Mouse (Mus musculus): ENCODE measurements around the gene Igsf3. TPM values are rescaled to one million over a fixed set of nuclear protein-coding genes. Genes with fewer than 3 reads are reported as not detected.

The Igsf3 gene
- total and polyA plus RNA-seq, 3 experiments = 0.54 to 1.0 (median 0.59) TPM

GRCm38 (mm10) chr3:101447239-101447638, 70.4 kb downstream of the Igsf3 start:
- Histone ChIP-seq H3K9me3 (replicated peaks; ENCODE audit: low read length) (no peaks in the 10 kb centered on the region), H3K27me3 (replicated peaks) (no peaks in the 10 kb centered on the region), H3K27ac (ENCODE audit: insufficient read depth, low read depth) (no peak overlapping the region), H3K79me2 (replicated peaks; ENCODE audit: control insufficient read depth, extremely low read depth, insufficient read depth, poor library complexity, severe bottlenecking) (no peaks in the 10 kb centered on the region), H3K9ac (ENCODE audit: insufficient read depth, low read depth) (no peak overlapping the region), H3K36me3 (replicated peaks in 1 of 2; ENCODE audit: control insufficient read depth in 1 of 2, insufficient read depth in 1 of 2, low read length in 1 of 2) (peaks cover 0 to 5% of the 10 kb centered on the region in 2 experiments), H3K4me1 (ENCODE audit: control insufficient read depth in 1 of 2, insufficient read depth in 2 of 2) (peaks cover 0 to 7% of the 10 kb centered on the region in 2 experiments; a peak in 2 of 4 replicates), H3K4me2 (ENCODE audit: insufficient read depth, low read depth, poor library complexity, severe bottlenecking) (no peak overlapping the region), H3K4me3 (replicated peaks in 1 of 3; ENCODE audit: low read depth in 2 of 3, low read length in 2 of 3, poor library complexity in 1 of 3) (no peak overlapping the region)
- no peak for DNase-seq (ENCODE audit: extremely low read depth)
- in situ Hi-C loops (cut with MboI; ENCODE audit: low pct_ligation_motif_present, low pct_unique_long_range_greater_than_20kb, low sequenced_read_pairs) (no loop called here), dilution Hi-C loops (cut with MboI; ENCODE audit: extremely low pct_ligation_motif_present, extremely low pct_unique_long_range_greater_than_20kb, low sequenced_read_pairs) (no loop called here)
- TF ChIP-seq CHD2 (IDR thresholded peaks at IDR 0.05; ENCODE audit: low read length) (no peak), ETS1 (conservative IDR thresholded peaks at IDR 0.05; ENCODE audit: low read depth, low read length) (no peak), JUN (IDR thresholded peaks at IDR 0.05; ENCODE audit: insufficient read depth, low read depth, low read length) (no peak), CTCF (conservative IDR thresholded peaks at IDR 0.05 in 1 of 2, IDR thresholded peaks at IDR 0.05 in 1 of 2; ENCODE audit: low read depth in 2 of 2, low read length in 2 of 2) (no peak), IRF4 (IDR thresholded peaks at IDR 0.05; ENCODE audit: low read depth, low read length) (no peak), SIN3A (IDR thresholded peaks at IDR 0.05; ENCODE audit: low read length) (no peak), UBTF (IDR thresholded peaks at IDR 0.05; ENCODE audit: low read depth, low read length) (no peak), CHD1 (IDR thresholded peaks at IDR 0.05; ENCODE audit: low read depth, low read length) (no peak), HCFC1 (IDR thresholded peaks at IDR 0.05; ENCODE audit: low read depth, low read length) (no peak), E2F4 (IDR thresholded peaks at IDR 0.05; ENCODE audit: insufficient replicate concordance, low read depth, low read length) (no peak), ELF1 (IDR thresholded peaks at IDR 0.05; ENCODE audit: low read depth, low read length) (no peak), NELFE (IDR thresholded peaks at IDR 0.05; ENCODE audit: low read depth, low read length) (no peak), GABPA (IDR thresholded peaks at IDR 0.05; ENCODE audit: insufficient replicate concordance, low read depth, low read length) (no peak), TCF12 (IDR thresholded peaks at IDR 0.05; ENCODE audit: low read depth, low read length) (no peak), PAX5 (IDR thresholded peaks at IDR 0.05; ENCODE audit: low read length) (no peak), MYC (IDR thresholded peaks at IDR 0.05; ENCODE audit: low read depth, low read length) (no peak)

DNA sequence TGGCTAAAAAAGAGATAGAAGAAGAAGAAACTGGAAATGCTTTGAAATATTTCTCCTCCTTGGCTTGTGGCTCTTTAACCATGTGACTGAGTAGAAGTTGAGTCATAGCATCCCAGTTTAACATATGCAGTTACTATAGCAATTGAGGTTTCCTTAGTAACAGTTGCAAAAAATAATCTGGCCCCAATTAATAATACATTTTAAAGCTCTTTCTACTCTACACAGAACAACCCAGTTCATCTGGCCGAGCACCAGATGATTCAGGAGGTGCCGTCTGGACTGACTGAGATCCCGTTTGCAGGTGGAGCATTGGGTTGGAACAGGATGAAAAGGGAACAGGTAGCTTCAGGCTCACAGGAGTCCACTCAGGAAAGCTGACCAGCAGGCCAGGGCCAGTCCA, 71.9 kb downstream of the Igsf3 start:
- Histone ChIP-seq H3K4me2 (ENCODE audit: insufficient read depth, low read depth, poor library complexity, severe bottlenecking) (no peak overlapping the region), H3K36me3 (replicated peaks in 1 of 2; ENCODE audit: control insufficient read depth in 1 of 2, insufficient read depth in 1 of 2, low read length in 1 of 2) (peaks cover 0 to 5% of the 10 kb centered on the region in 2 experiments), H3K27ac (ENCODE audit: insufficient read depth, low read depth) (no peak overlapping the region), H3K4me3 (replicated peaks in 1 of 3; ENCODE audit: low read depth in 2 of 3, low read length in 2 of 3, poor library complexity in 1 of 3) (no peak overlapping the region), H3K79me2 (replicated peaks; ENCODE audit: control insufficient read depth, extremely low read depth, insufficient read depth, poor library complexity, severe bottlenecking) (no peaks in the 10 kb centered on the region), H3K9me3 (replicated peaks; ENCODE audit: low read length) (no peaks in the 10 kb centered on the region), H3K9ac (ENCODE audit: insufficient read depth, low read depth) (no peak overlapping the region), H3K27me3 (replicated peaks) (no peaks in the 10 kb centered on the region), H3K4me1 (ENCODE audit: control insufficient read depth in 1 of 2, insufficient read depth in 2 of 2) (peaks cover 0 to 19% of the 10 kb centered on the region in 2 experiments; a peak in 2 of 4 replicates)
- peak; percentile 6 for DNase-seq (ENCODE audit: extremely low read depth)
- in situ Hi-C loops (cut with MboI; ENCODE audit: low pct_ligation_motif_present, low pct_unique_long_range_greater_than_20kb, low sequenced_read_pairs) = no loop called here
- dilution Hi-C loops (cut with MboI; ENCODE audit: extremely low pct_ligation_motif_present, extremely low pct_unique_long_range_greater_than_20kb, low sequenced_read_pairs) = no loop called here
- TF ChIP-seq MXI1 (IDR thresholded peaks at IDR 0.05; ENCODE audit: low read depth, low read length) (0 out of 2 replicates have a peak, but pooled peaks have one; percentile 21), BHLHE40 (IDR thresholded peaks at IDR 0.05; ENCODE audit: low read depth, low read length) (no peak), MEF2A (IDR thresholded peaks at IDR 0.05; ENCODE audit: borderline replicate concordance, low read depth, low read length) (no peak), CHD1 (IDR thresholded peaks at IDR 0.05; ENCODE audit: low read depth, low read length) (no peak), ZC3H11A (IDR thresholded peaks at IDR 0.05; ENCODE audit: low read depth, low read length) (no peak)
